Mouse (Mus musculus): Measurements from ENCODE around the gene Tia1. TPM values are rescaled to one million over a fixed set of nuclear protein-coding genes. Genes with fewer than 3 reads are reported as not detected.

Gene Tia1
- polyA plus RNA-seq, 1 experiment from 2014 or later, result 19.1 TPM

Other genes starting within 250 kb of the Tia1 start
- 2.0 and 2.5 TPM in 2 replicates for gene Tgfa, start 209.0 kb upstream of the Tia1 start, polyA plus RNA-seq (2015; fragmentation: Nextera tagmentation; extraction: Ambion mirVana)
- gene Fam136a, start 38.6 kb upstream of the Tia1 start, polyA plus RNA-seq (2015; fragmentation: Nextera tagmentation; extraction: Ambion mirVana), result 62.9 and 65.2 TPM in 2 replicates
- gene Snrpg, start 32.9 kb upstream of the Tia1 start, polyA plus RNA-seq (2015; fragmentation: Nextera tagmentation; extraction: Ambion mirVana), result 251 and 306 TPM in 2 replicates
- gene Pcyox1, start 7.1 kb upstream of the Tia1 start, polyA plus RNA-seq (2015; fragmentation: Nextera tagmentation; extraction: Ambion mirVana), result 58.6 and 66.3 TPM in 2 replicates
- gene Gm44790, start 22.4 kb downstream of the Tia1 start, polyA plus RNA-seq (2015; fragmentation: Nextera tagmentation; extraction: Ambion mirVana), result not detected in 2 replicates
- gene C87436, start 34.2 kb downstream of the Tia1 start, polyA plus RNA-seq (2015; fragmentation: Nextera tagmentation; extraction: Ambion mirVana), result 10.3 and 11.1 TPM in 2 replicates
- gene Pcbp1, start 122.1 kb downstream of the Tia1 start, polyA plus RNA-seq (2015; fragmentation: Nextera tagmentation; extraction: Ambion mirVana), result 253 and 255 TPM in 2 replicates
- gene Asprv1, start 223.9 kb downstream of the Tia1 start, polyA plus RNA-seq (2015; fragmentation: Nextera tagmentation; extraction: Ambion mirVana), result 2.0 and 2.9 TPM in 2 replicates

Data from liver, embryonic 15.5 days (tissue).